ENCODE assay signal across 10 mouse cellular contexts in genomic region chr16:32662372-32662771, GRCm38 (mm10). TPM values are rescaled to one million over a fixed set of nuclear protein-coding genes. Genes with fewer than 3 reads are reported as not detected.
DNase-seq lines count a peak whose midpoint lies in the region; ATAC-seq and TF ChIP-seq lines count a peak whose summit lies in the region.
"Had no signal": no experiment of that assay in that cellular context is flagged by ENCODE, and none has a peak within 500 bp of the region (broad histone marks: within the 10 kb centered on the region; RNA-seq: fewer than 3 reads in every experiment).

No protein-coding gene starts in this region.

- no peak overlapping the region for H3ac ChIP-seq in myocyte (ENCODE audit: control insufficient read depth, insufficient read length)

- peak overlapping the region; percentile 50 for H3K4me2 ChIP-seq in kidney, embryonic 16.5 days (replicated peaks; ENCODE audit: low read depth, low read length)
- H3K4me2 ChIP-seq in hindbrain, embryonic 15.5 days: peak overlapping the region; percentile 78
- H3K4me2 ChIP-seq in myocyte (ENCODE audit: low read depth): peak overlapping the region; percentile 78

- no peak for DNase-seq in kidney, adult 2 months
- DNase-seq in forebrain, embryonic 10.5 days (ENCODE audit: extremely low spot score, low spot score): no peak
- no peak for DNase-seq in left cerebral cortex, postnatal 10 days (ENCODE audit: extremely low spot score in 1 of 2, low spot score in 2 of 2)
- DNase-seq in urinary bladder, postnatal 14 days (ENCODE audit: low spot score): no peak
- DNase-seq in urinary bladder, adult 18-20 months (ENCODE audit: low spot score in 2 of 2): no peak

- no peak for TF ChIP-seq POLR2A in kidney, adult 2 months (IDR thresholded peaks at IDR 0.05; ENCODE audit: low read depth, low read length)
- TF ChIP-seq POLR2A in myocyte (IDR thresholded peaks at IDR 0.05; ENCODE audit: insufficient read length, low read depth): no peak

- H3K36me3 ChIP-seq in kidney, embryonic 16.5 days (ENCODE audit: insufficient read depth, low read length): no peaks in the 10 kb centered on the region
- H3K36me3 ChIP-seq in kidney, adult 2 months (ENCODE audit: control insufficient read depth, insufficient read depth, low read length): no peaks in the 10 kb centered on the region
- H3K36me3 ChIP-seq in forebrain, embryonic 10.5 days (replicated peaks): peaks cover 14% of the 10 kb centered on the region
- H3K36me3 ChIP-seq in hindbrain, embryonic 15.5 days: no peaks in the 10 kb centered on the region
- no peaks in the 10 kb centered on the region for H3K36me3 ChIP-seq in myocyte (ENCODE audit: control insufficient read depth, insufficient read depth)

- WGBS in kidney, embryonic 16.5 days: 86% methylated on average over 7 of the region's 7 CpGs
- WGBS in kidney, adult 2 months: 91% methylated on average over 7 of the region's 7 CpGs
- 91% methylated on average over 7 of the region's 7 CpGs for WGBS in forebrain, embryonic 10.5 days
- 81% methylated on average over 7 of the region's 7 CpGs for WGBS in hindbrain, embryonic 15.5 days

- H3K9ac ChIP-seq in kidney, embryonic 16.5 days (replicated peaks; ENCODE audit: low read length): peak overlapping the region; percentile 57; the same call in 1 of the 2 replicates
- H3K9ac ChIP-seq in hindbrain, embryonic 15.5 days: peak overlapping the region; percentile 35

- no peak for TF ChIP-seq CTCF in kidney, adult 2 months (conservative IDR thresholded peaks at IDR 0.05; ENCODE audit: insufficient read depth, insufficient read length, low read depth, low read length)

- peaks cover 78% of the 10 kb centered on the region for H3K4me1 ChIP-seq in kidney, embryonic 16.5 days (ENCODE audit: insufficient read depth, low read length)
- H3K4me1 ChIP-seq in kidney, adult 2 months (ENCODE audit: control insufficient read depth, insufficient read depth, low read length): peaks cover 8% of the 10 kb centered on the region
- H3K4me1 ChIP-seq in forebrain, embryonic 10.5 days: peaks cover 83% of the 10 kb centered on the region
- peaks cover 86% of the 10 kb centered on the region for H3K4me1 ChIP-seq in hindbrain, embryonic 15.5 days (replicated peaks)

- peaks cover 18% of the 10 kb centered on the region for H3K79me2 ChIP-seq in myocyte (ENCODE audit: control insufficient read depth, insufficient read depth)

- no peaks in the 10 kb centered on the region for H3K9me3 ChIP-seq in kidney, embryonic 16.5 days (ENCODE audit: low read length)
- H3K9me3 ChIP-seq in forebrain, embryonic 10.5 days: no peaks in the 10 kb centered on the region
- no peaks in the 10 kb centered on the region for H3K9me3 ChIP-seq in hindbrain, embryonic 15.5 days
- H3K9me3 ChIP-seq: G1E had no signal

- intact Hi-C loops in left cerebral cortex, postnatal 10 days (cut with DNase I): no loop called here

- peak overlapping the region; percentile 90; the same call in 1 of the 2 replicates for H3K27ac ChIP-seq in kidney, embryonic 16.5 days (ENCODE audit: low read length)
- H3K27ac ChIP-seq in kidney, adult 2 months (ENCODE audit: insufficient read depth, low read depth, low read length): no peak overlapping the region
- H3K27ac ChIP-seq in forebrain, embryonic 10.5 days: peak overlapping the region; percentile 82
- peak overlapping the region; percentile 90 for H3K27ac ChIP-seq in hindbrain, embryonic 15.5 days (replicated peaks)
- H3K27ac ChIP-seq: macrophage had no signal

- no peaks in the 10 kb centered on the region for H3K27me3 ChIP-seq in kidney, embryonic 16.5 days (ENCODE audit: insufficient read depth, low read length)
- H3K27me3 ChIP-seq in kidney, adult 2 months (replicated peaks; ENCODE audit: control insufficient read depth, insufficient read depth, low read length): no peaks in the 10 kb centered on the region
- H3K27me3 ChIP-seq in forebrain, embryonic 10.5 days (ENCODE audit: poor library complexity, severe bottlenecking): no peaks in the 10 kb centered on the region
- no peaks in the 10 kb centered on the region for H3K27me3 ChIP-seq in hindbrain, embryonic 15.5 days
- H3K27me3 ChIP-seq in myocyte (ENCODE audit: control insufficient read depth, insufficient read depth, insufficient read length): no peaks in the 10 kb centered on the region

- no peak for ATAC-seq in kidney, embryonic 16.5 days (ENCODE audit: low FRiP score, low TSS enrichment)
- no peak for ATAC-seq in hindbrain, embryonic 15.5 days (ENCODE audit: low FRiP score, low read depth)

- peak overlapping the region; percentile 24; the same call in 1 of the 2 replicates for H3K4me3 ChIP-seq in kidney, embryonic 16.5 days (ENCODE audit: low read length)
- H3K4me3 ChIP-seq in kidney, adult 2 months (ENCODE audit: insufficient read depth, low read depth, low read length): no peak overlapping the region
- no peak overlapping the region for H3K4me3 ChIP-seq in forebrain, embryonic 10.5 days
- peak overlapping the region; percentile 29 for H3K4me3 ChIP-seq in hindbrain, embryonic 15.5 days
- no peak overlapping the region for H3K4me3 ChIP-seq in myocyte

TF ChIP-seq in myocyte, 11 proteins besides CTCF, POLR2A, EP300 and RAD21:
- no peak for TF ChIP-seq CEBPB (IDR thresholded peaks at IDR 0.05; ENCODE audit: insufficient read depth, poor library complexity, severe bottlenecking)
- TF ChIP-seq MYOG (IDR thresholded peaks at IDR 0.05; ENCODE audit: control insufficient read depth in 1 of 3, insufficient read depth in 1 of 3, insufficient read length in 2 of 3, low read depth in 2 of 3): no peak
- TF ChIP-seq TCF3 (IDR thresholded peaks at IDR 0.05; ENCODE audit: insufficient read length, low read depth): no peak
- no peak for TF ChIP-seq POLR2AphosphoS2 (IDR thresholded peaks at IDR 0.05; ENCODE audit: insufficient read length, low read depth)
- TF ChIP-seq MAX (IDR thresholded peaks at IDR 0.05; ENCODE audit: low read depth): no peak
- TF ChIP-seq SRF (IDR thresholded peaks at IDR 0.05; ENCODE audit: control insufficient read depth, insufficient read length, low read depth): no peak
- TF ChIP-seq TCF12 (IDR thresholded peaks at IDR 0.05; ENCODE audit: insufficient read depth, poor library complexity, severe bottlenecking): no peak
- TF ChIP-seq REST (IDR thresholded peaks at IDR 0.05; ENCODE audit: insufficient read depth, insufficient read length): no peak
TF ChIP-seq in myocyte: peak in this region for 0.

RNA-seq across cellular contexts. Expression of gene Tnk2, which starts 18.7 kb away (rescaled TPM):
- 10.9 and 11.3 TPM in 2 replicates for polyA plus RNA-seq in kidney, embryonic 16.5 days (2015; fragmentation: Nextera tagmentation; extraction: Ambion mirVana)
- polyA plus RNA-seq in kidney, adult 2 months (2012; rRNA removed): 35.8 and 40.8 TPM in 2 replicates
- 10.1 and 11.0 TPM in 2 replicates for polyA plus RNA-seq in forebrain, embryonic 10.5 days (2016; fragmentation: Nextera tagmentation; extraction: Ambion mirVana)
- polyA plus RNA-seq in hindbrain, embryonic 15.5 days (2015; fragmentation: Nextera tagmentation; extraction: Ambion mirVana): 19.3 and 25.9 TPM in 2 replicates
- 35.0 TPM for polyA plus RNA-seq in myocyte (2012; fragmentation: generic; extraction: Trizol)
- total RNA-seq in left cerebral cortex, postnatal 10 days (2021): 100 to 1,000 TPM in 1 of 2 experiments, 10 to 100 TPM in 1; 93.2 to 107 TPM

RNA-seq across cellular contexts. Expression of gene Tfrc, which starts 53.7 kb away (rescaled TPM):
- polyA plus RNA-seq in kidney, embryonic 16.5 days (2015; fragmentation: Nextera tagmentation; extraction: Ambion mirVana): 46.5 and 48.5 TPM in 2 replicates
- polyA plus RNA-seq in kidney, adult 2 months (2012; rRNA removed): 7.9 and 12.0 TPM in 2 replicates
- polyA plus RNA-seq in forebrain, embryonic 10.5 days (2016; fragmentation: Nextera tagmentation; extraction: Ambion mirVana): 71.3 and 72.0 TPM in 2 replicates
- 29.9 and 33.5 TPM in 2 replicates for polyA plus RNA-seq in hindbrain, embryonic 15.5 days (2015; fragmentation: Nextera tagmentation; extraction: Ambion mirVana)
- 55.4 TPM for polyA plus RNA-seq in myocyte (2012; fragmentation: generic; extraction: Trizol)
- total RNA-seq in left cerebral cortex, postnatal 10 days (2021): 100 to 1,000 TPM; 106 to 111 TPM

Comparison
In these comparisons a context has a peak if more than half of its experiments do, and no peak if none do; other contexts are left out.
1. H3K4me3 ChIP-seq: peak in kidney, embryonic 16.5 days (single experiment) and hindbrain, embryonic 15.5 days (single experiment); none in kidney, adult 2 months (single experiment), forebrain, embryonic 10.5 days (single experiment) and myocyte (single experiment).
2. Peak in every context shown above with its lines, with median percentiles within 50 percentile points of each other: H3K4me2 ChIP-seq.